Mouse (Mus musculus) hindbrain, embryonic 16.5 days (tissue): ENCODE results near the gene Tex26. TPM values are rescaled to one million over a fixed set of nuclear protein-coding genes. Genes with fewer than 3 reads are reported as not detected.

Source experiments
- ATAC-seq: fragments of 200-750 bp; cut with Nextera tagmentation; 2 replicates; pipeline ENCODE4 v1.8.0; 2017; ENCODE audit warnings: moderate TSS enrichment, moderate library complexity
- H3K27ac ChIP-seq: fragments of 300-500 bp; sonication (generic); 2 replicates; pipeline ENCODE4 v1.5.1; 2014; ENCODE audit warnings: low read depth, mild to moderate bottlenecking, control low read depth, low read length, moderate library complexity
- H3K27me3 ChIP-seq: fragments of 300-500 bp; sonication (generic); replicated peaks from 2 replicates; pipeline ENCODE4 v1.6.1; 2014; ENCODE audit warnings: low read length; ENCODE audit not compliant: control insufficient read depth, insufficient read depth
- H3K36me3 ChIP-seq: fragments of 300-500 bp; sonication (generic); 2 replicates; pipeline ENCODE4 v1.6.1; 2014; ENCODE audit warnings: mild to moderate bottlenecking, low read length, moderate library complexity, mixed read lengths; ENCODE audit not compliant: control insufficient read depth, insufficient read depth
- H3K4me1 ChIP-seq: fragments of 300-500 bp; sonication (generic); 2 replicates; pipeline ENCODE4 v1.6.1; 2014; ENCODE audit warnings: low read depth, low read length; ENCODE audit not compliant: control insufficient read depth, insufficient read depth
- H3K4me2 ChIP-seq: fragments of 300-500 bp; sonication (generic); 2 replicates; pipeline ENCODE4 v1.6.1; 2014; ENCODE audit warnings: mild to moderate bottlenecking, low read length, control low read depth, moderate library complexity
- H3K4me3 ChIP-seq: fragments of 300-500 bp; sonication (generic); 2 replicates; pipeline ENCODE4 v1.5.1; 2014; ENCODE audit warnings: mild to moderate bottlenecking, low read length, control low read depth, moderate library complexity
- H3K9ac ChIP-seq: fragments of 300-500 bp; sonication (generic); 2 replicates; pipeline ENCODE4 v1.6.1; 2014; ENCODE audit warnings: low read depth, mild to moderate bottlenecking, control low read depth, low read length, moderate library complexity
- H3K9me3 ChIP-seq: fragments of 300-500 bp; sonication (generic); 2 replicates; pipeline ENCODE4 v1.6.1; 2014; ENCODE audit warnings: mild to moderate bottlenecking, low read length, moderate library complexity; ENCODE audit not compliant: control insufficient read depth
- WGBS: fragments of 180-500 bp; shearing (Covaris S2); extraction: QIAGEN DNeasy Blood & Tissue Kit; methylation state at CpG from one replicate; pipeline ENCODE4 v1.1.7; 2014; 5-methylcytosine and 5-hydroxymethylcytosine counted together
- polyA plus RNA-seq: library from polyadenylated mRNA; unstranded; fragments of >200 nt; fragmentation: Nextera tagmentation; extraction: Ambion mirVana; gene quantifications from 2 replicates; pipeline ENCODE4 v1.2.1, GENCODE M21; 2015

Tex26 gene
- polyA plus RNA-seq, 1 experiment from 2014 or later: 1.4 TPM

- Histone ChIP-seq H3K4me3 (no peak overlapping the region), H3K9me3 (no peaks in the 10 kb centered on the region; the same call in 1 of the 2 replicates), H3K4me1 (peaks cover 19% of the 10 kb centered on the region), H3K4me2 (no peak overlapping the region), H3K9ac (no peak overlapping the region), H3K36me3 (no peaks in the 10 kb centered on the region), H3K27ac (no peak overlapping the region), H3K27me3 (no peaks in the 10 kb centered on the region)
- 90% methylated on average over 3 of the region's 3 CpGs for WGBS
- ATAC-seq: no peak
Measured at GRCm38 (mm10) chr5:149409502-149409901, 30.0 kb upstream of the Tex26 start.

GRCm38 (mm10) chr5:149411509-149412193 is 27.8 kb upstream of the Tex26 start, which contains the start of gene Medag:
Gene Medag, plus strand, starts transcription at chr5:149411749.
- Histone ChIP-seq H3K36me3 (no peaks in the 10 kb centered on the region), H3K4me1 (peaks cover 17% of the 10 kb centered on the region), H3K4me3 (peak within 1 kb of the TSS; percentile 35), H3K4me2 (peak within 1 kb of the TSS; percentile 57), H3K27me3 (no peaks in the 10 kb centered on the region), H3K27ac (peak within 1 kb of the TSS; percentile 71), H3K9me3 (no peaks in the 10 kb centered on the region; the same call in 1 of the 2 replicates), H3K9ac (peak within 1 kb of the TSS; percentile 62)
- WGBS: 4% methylated on average over 36 of the region's 38 CpGs
- ATAC-seq: peak; percentile 68

DNA sequence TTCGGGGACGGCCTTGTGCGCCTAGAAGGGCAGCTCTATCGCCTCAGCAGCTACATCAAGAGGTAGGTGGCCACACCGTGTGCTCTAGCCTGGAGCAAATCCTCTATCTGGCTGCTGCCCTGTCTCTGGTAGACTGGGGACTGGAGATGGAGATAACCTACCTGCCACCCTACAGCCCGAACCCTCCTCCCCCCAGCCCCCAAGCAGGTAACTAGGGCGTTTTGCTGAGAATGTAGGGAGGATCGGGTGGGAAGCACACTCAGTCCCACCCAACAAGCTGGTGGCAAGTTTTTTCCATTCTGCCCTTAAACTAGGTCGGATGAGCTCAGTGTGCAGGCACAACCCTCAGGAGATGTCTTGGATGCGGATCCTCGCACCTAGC is 27.3 kb upstream of the Tex26 start:
- WGBS: 35% methylated on average over 11 of the region's 11 CpGs
- H3K9ac ChIP-seq: peak overlapping the region; percentile 62
- peak overlapping the region; percentile 71 for H3K27ac ChIP-seq
- peaks cover 15% of the 10 kb centered on the region for H3K4me1 ChIP-seq
- no peaks in the 10 kb centered on the region for H3K36me3 ChIP-seq
- no peaks in the 10 kb centered on the region; the same call in 1 of the 2 replicates for H3K9me3 ChIP-seq
- peak overlapping the region; percentile 35 for H3K4me3 ChIP-seq
- peak; percentile 29; the same call in 1 of the 2 replicates for ATAC-seq
- H3K4me2 ChIP-seq: peak overlapping the region; percentile 57
- H3K27me3 ChIP-seq: no peaks in the 10 kb centered on the region

DNA sequence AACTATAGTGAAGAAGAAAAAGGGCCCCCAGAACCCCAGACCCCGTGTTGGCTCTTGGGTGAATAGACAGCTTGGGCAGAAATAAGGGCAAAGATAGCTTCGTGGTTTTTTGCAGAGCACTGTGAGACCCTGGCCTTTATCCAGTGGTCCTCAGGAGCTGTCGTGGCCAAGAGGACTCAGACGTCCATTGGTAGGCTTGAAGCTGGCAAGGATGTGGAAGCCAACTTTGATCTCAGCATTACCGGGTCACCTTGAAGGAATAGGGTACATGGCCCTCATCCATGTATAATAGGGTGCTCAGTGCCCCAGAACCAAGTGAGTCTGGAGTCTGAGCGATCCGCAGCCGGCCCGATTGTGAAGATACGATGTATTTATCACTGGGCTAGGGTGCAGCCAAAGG is 26.8 kb upstream of the Tex26 start:
- peak overlapping the region; percentile 57 for H3K4me2 ChIP-seq
- H3K9me3 ChIP-seq: no peaks in the 10 kb centered on the region; the same call in 1 of the 2 replicates
- no peak for ATAC-seq
- H3K36me3 ChIP-seq: no peaks in the 10 kb centered on the region
- no peak overlapping the region; the same call in 1 of the 2 replicates for H3K9ac ChIP-seq
- 78% methylated on average over 10 of the region's 10 CpGs for WGBS
- H3K4me1 ChIP-seq: peaks cover 15% of the 10 kb centered on the region
- H3K27me3 ChIP-seq: no peaks in the 10 kb centered on the region
- H3K4me3 ChIP-seq: peak overlapping the region; percentile 35
- no peak overlapping the region for H3K27ac ChIP-seq

DNA sequence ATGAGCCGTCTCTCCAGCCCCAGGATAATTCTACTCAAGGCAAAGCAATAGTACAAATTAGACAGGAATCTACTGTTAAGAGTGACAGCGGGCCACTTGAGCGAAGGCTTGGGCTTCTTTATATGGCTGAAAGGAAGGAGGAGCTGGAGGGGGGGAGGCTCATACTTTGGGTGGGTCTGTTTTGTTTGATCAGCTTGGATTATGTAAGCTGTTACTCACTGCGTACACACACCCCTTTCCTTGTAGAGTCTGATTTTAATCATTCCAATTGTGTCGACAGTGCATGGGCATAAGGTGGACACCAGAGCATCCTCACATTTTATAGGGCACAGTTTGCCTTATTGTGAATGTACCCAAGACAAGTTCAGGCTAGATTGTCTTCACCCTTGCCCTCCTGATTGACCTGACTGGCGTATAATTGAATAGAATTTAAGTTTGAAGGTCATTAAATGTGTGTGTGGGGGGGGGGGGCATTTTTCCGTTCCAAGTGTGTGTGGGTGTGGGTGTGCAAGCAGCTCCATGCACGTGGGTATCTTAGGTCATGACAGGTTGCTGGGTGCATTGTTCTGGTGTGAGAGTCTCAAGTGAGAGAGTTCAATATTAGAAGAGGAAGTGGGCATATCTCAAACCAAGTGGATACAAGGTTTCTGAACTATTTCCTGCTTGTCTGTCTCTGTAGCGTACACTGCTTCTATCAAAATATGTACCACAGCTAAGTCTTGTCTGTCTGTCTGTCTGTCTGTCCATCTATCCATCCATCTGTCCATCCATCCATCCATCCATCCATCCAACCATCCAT is 24.9 kb upstream of the Tex26 start:
- Histone ChIP-seq H3K27ac (no peak overlapping the region), H3K4me2 (no peak overlapping the region), H3K9ac (no peak overlapping the region), H3K4me1 (peaks cover 15% of the 10 kb centered on the region), H3K27me3 (no peaks in the 10 kb centered on the region), H3K9me3 (no peaks in the 10 kb centered on the region), H3K4me3 (no peak overlapping the region), H3K36me3 (no peaks in the 10 kb centered on the region)
- WGBS: 82% methylated on average over 9 of the region's 9 CpGs
- no peak for ATAC-seq

GRCm38 (mm10) chr5:149417381-149417780 is 22.1 kb upstream of the Tex26 start:
- no peaks in the 10 kb centered on the region for H3K36me3 ChIP-seq
- no peak overlapping the region for H3K27ac ChIP-seq
- ATAC-seq: no peak
- H3K4me2 ChIP-seq: no peak overlapping the region
- WGBS: 94% methylated on average over 4 of the region's 4 CpGs
- H3K4me3 ChIP-seq: no peak overlapping the region
- H3K27me3 ChIP-seq: no peaks in the 10 kb centered on the region
- H3K9ac ChIP-seq: no peak overlapping the region
- no peaks in the 10 kb centered on the region for H3K9me3 ChIP-seq
- no peaks in the 10 kb centered on the region for H3K4me1 ChIP-seq

DNA sequence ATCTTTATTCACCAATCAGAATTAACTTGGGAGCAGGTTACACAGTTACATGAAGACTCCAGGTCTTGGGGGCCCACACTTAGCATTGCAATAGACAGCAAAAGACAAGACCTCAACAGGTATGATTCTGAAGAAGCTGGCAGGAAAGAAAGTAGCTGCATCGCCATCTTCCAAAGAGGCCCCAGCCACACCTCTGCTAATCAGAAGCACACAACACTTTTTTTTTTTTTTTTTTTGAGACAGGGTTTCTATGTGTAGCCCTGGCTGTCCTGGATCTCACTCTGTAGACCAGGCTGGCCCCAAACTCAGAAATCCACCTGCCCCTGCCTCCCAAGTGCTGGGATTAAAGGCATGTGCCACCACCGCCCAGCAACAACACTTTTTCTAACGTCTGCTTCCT is 12.9 kb upstream of the Tex26 start:
- H3K9ac ChIP-seq: no peak overlapping the region
- ATAC-seq: no peak
- no peak overlapping the region for H3K27ac ChIP-seq
- H3K27me3 ChIP-seq: no peaks in the 10 kb centered on the region
- H3K9me3 ChIP-seq: no peaks in the 10 kb centered on the region
- H3K4me3 ChIP-seq: no peak overlapping the region
- H3K4me1 ChIP-seq: peaks cover 12% of the 10 kb centered on the region
- no peaks in the 10 kb centered on the region for H3K36me3 ChIP-seq
- no peak overlapping the region for H3K4me2 ChIP-seq
- 92% methylated on average over 3 of the region's 3 CpGs for WGBS

GRCm38 (mm10) chr5:149427277-149428060 is 12.0 kb upstream of the Tex26 start:
- H3K9me3 ChIP-seq: no peaks in the 10 kb centered on the region
- no peaks in the 10 kb centered on the region for H3K27me3 ChIP-seq
- H3K4me3 ChIP-seq: no peak overlapping the region
- H3K36me3 ChIP-seq: no peaks in the 10 kb centered on the region
- H3K4me2 ChIP-seq: no peak overlapping the region
- 94% methylated on average over 8 of the region's 8 CpGs for WGBS
- H3K9ac ChIP-seq: no peak overlapping the region
- peaks cover 12% of the 10 kb centered on the region for H3K4me1 ChIP-seq
- no peak overlapping the region for H3K27ac ChIP-seq
- no peak for ATAC-seq
